Mouse (Mus musculus): Measurements from ENCODE around the gene Chml. TPM values are rescaled to one million over a fixed set of nuclear protein-coding genes. Genes with fewer than 3 reads are reported as not detected.
A peak's percentile ranks its signal among the peaks of the same experiment; 100 is the strongest.

The Chml gene
- 7.8 and 8.9 TPM in 2 replicates for polyA plus RNA-seq (2016; fragmentation: Nextera tagmentation; extraction: Ambion mirVana)

- peak within 1 kb of the TSS; percentile 79 for H3K4me3 ChIP-seq
- ATAC-seq (ENCODE audit: low FRiP score, low read depth): peak; percentile 96
- under 1% methylated on average over 71 of the region's 73 CpGs for WGBS
- H3K4me1 ChIP-seq: peaks cover 30% of the 10 kb centered on the region
- H3K27ac ChIP-seq (replicated peaks): peak within 1 kb of the TSS; percentile 89
- peaks cover 8% of the 10 kb centered on the region for H3K36me3 ChIP-seq
- no peaks in the 10 kb centered on the region for H3K9me3 ChIP-seq
- peak within 1 kb of the TSS; percentile 68 for H3K4me2 ChIP-seq (replicated peaks)
- no peaks in the 10 kb centered on the region for H3K27me3 ChIP-seq
- H3K9ac ChIP-seq (replicated peaks): peak within 1 kb of the TSS; percentile 76
These were observed at the start of gene Chml, which contains the start of gene Opn3 for GRCm38 (mm10) chr1:175692246-175692996. TSS of gene Chml (minus strand) at chr1:175692901. TSS of gene Opn3 (minus strand) at chr1:175692776.

GRCm38 (mm10) chr1:175725771-175726170, 33.1 kb upstream of the Chml start:
- 45% methylated on average over 7 of the region's 7 CpGs for WGBS
- H3K27ac ChIP-seq (replicated peaks): no peak overlapping the region

GRCm38 (mm10) chr1:175716832-175717231, 24.1 kb upstream of the Chml start:
- no peak for ATAC-seq (ENCODE audit: low FRiP score, low read depth)
- WGBS: 89% methylated on average over 9 of the region's 9 CpGs

More at GRCm38 (mm10) chr1:175725771-175726170, 33.1 kb upstream of the Chml start:
- no peak overlapping the region for H3K9ac ChIP-seq (replicated peaks)
- no peaks in the 10 kb centered on the region for H3K4me1 ChIP-seq
- no peak for ATAC-seq (ENCODE audit: low FRiP score, low read depth)
- H3K9me3 ChIP-seq: no peaks in the 10 kb centered on the region
- no peak overlapping the region for H3K4me3 ChIP-seq
- H3K27me3 ChIP-seq: no peaks in the 10 kb centered on the region
- H3K4me2 ChIP-seq (replicated peaks): no peak overlapping the region
- H3K36me3 ChIP-seq: no peaks in the 10 kb centered on the region

GRCm38 (mm10) chr1:175712338-175712909, 19.7 kb upstream of the Chml start:
- ATAC-seq (ENCODE audit: low FRiP score, low read depth): no peak
- H3K9me3 ChIP-seq: no peaks in the 10 kb centered on the region
- no peaks in the 10 kb centered on the region for H3K4me1 ChIP-seq
- H3K4me2 ChIP-seq (replicated peaks): no peak overlapping the region
- H3K27me3 ChIP-seq: no peaks in the 10 kb centered on the region
- no peak overlapping the region for H3K9ac ChIP-seq (replicated peaks)
- H3K27ac ChIP-seq (replicated peaks): no peak overlapping the region
- no peaks in the 10 kb centered on the region for H3K36me3 ChIP-seq
- H3K4me3 ChIP-seq: no peak overlapping the region
- 77% methylated on average over 11 of the region's 11 CpGs for WGBS

More at GRCm38 (mm10) chr1:175716832-175717231, 24.1 kb upstream of the Chml start:
- Histone ChIP-seq H3K27ac (replicated peaks) (no peak overlapping the region), H3K9me3 (no peaks in the 10 kb centered on the region), H3K36me3 (no peaks in the 10 kb centered on the region), H3K4me1 (no peaks in the 10 kb centered on the region), H3K9ac (replicated peaks) (no peak overlapping the region), H3K4me3 (no peak overlapping the region), H3K27me3 (no peaks in the 10 kb centered on the region), H3K4me2 (replicated peaks) (no peak overlapping the region)

GRCm38 (mm10) chr1:175708013-175708412, 15.3 kb upstream of the Chml start:
- H3K27ac ChIP-seq (replicated peaks): no peak overlapping the region
- H3K36me3 ChIP-seq: no peaks in the 10 kb centered on the region
- H3K4me1 ChIP-seq: no peaks in the 10 kb centered on the region
- H3K27me3 ChIP-seq: no peaks in the 10 kb centered on the region
- H3K9me3 ChIP-seq: no peaks in the 10 kb centered on the region
- no peak overlapping the region for H3K4me2 ChIP-seq (replicated peaks)
- H3K9ac ChIP-seq (replicated peaks): no peak overlapping the region
- no peak overlapping the region for H3K4me3 ChIP-seq
- no peak for ATAC-seq (ENCODE audit: low FRiP score, low read depth)

- 80% methylated on average over 5 of the region's 5 CpGs for WGBS
- no peaks in the 10 kb centered on the region for H3K4me1 ChIP-seq
- no peaks in the 10 kb centered on the region for H3K36me3 ChIP-seq
- no peak for ATAC-seq (ENCODE audit: low FRiP score, low read depth)
- H3K4me2 ChIP-seq (replicated peaks): no peak overlapping the region
- H3K9ac ChIP-seq (replicated peaks): no peak overlapping the region
- H3K9me3 ChIP-seq: no peaks in the 10 kb centered on the region
- no peak overlapping the region for H3K4me3 ChIP-seq
- H3K27me3 ChIP-seq: no peaks in the 10 kb centered on the region
- H3K27ac ChIP-seq (replicated peaks): no peak overlapping the region
These were observed 14.9 kb upstream of the Chml start for GRCm38 (mm10) chr1:175707599-175707998.

GRCm38 (mm10) chr1:175701145-175701544, 8.4 kb upstream of the Chml start:
- H3K27me3 ChIP-seq: no peaks in the 10 kb centered on the region
- WGBS: 83% methylated on average over 4 of the region's 4 CpGs
- no peaks in the 10 kb centered on the region for H3K9me3 ChIP-seq
- no peak overlapping the region for H3K27ac ChIP-seq (replicated peaks)
- no peak overlapping the region for H3K4me2 ChIP-seq (replicated peaks)
- H3K36me3 ChIP-seq: no peaks in the 10 kb centered on the region
- H3K9ac ChIP-seq (replicated peaks): no peak overlapping the region
- no peak overlapping the region for H3K4me3 ChIP-seq
- no peaks in the 10 kb centered on the region for H3K4me1 ChIP-seq
- ATAC-seq (ENCODE audit: low FRiP score, low read depth): no peak

GRCm38 (mm10) chr1:175699796-175700195, 7.1 kb upstream of the Chml start:
- H3K9ac ChIP-seq (replicated peaks): no peak overlapping the region
- no peak overlapping the region for H3K4me3 ChIP-seq
- H3K4me1 ChIP-seq: no peaks in the 10 kb centered on the region
- ATAC-seq (ENCODE audit: low FRiP score, low read depth): no peak
- WGBS: 50% methylated on average over 4 of the region's 4 CpGs
- no peak overlapping the region for H3K27ac ChIP-seq (replicated peaks)
- no peaks in the 10 kb centered on the region for H3K27me3 ChIP-seq
- no peaks in the 10 kb centered on the region for H3K36me3 ChIP-seq
- no peaks in the 10 kb centered on the region for H3K9me3 ChIP-seq
- no peak overlapping the region for H3K4me2 ChIP-seq (replicated peaks)

GRCm38 (mm10) chr1:175699375-175699774, 6.7 kb upstream of the Chml start:
- H3K4me1 ChIP-seq: no peaks in the 10 kb centered on the region
- no peak overlapping the region for H3K4me3 ChIP-seq
- no peaks in the 10 kb centered on the region for H3K27me3 ChIP-seq
- ATAC-seq (ENCODE audit: low FRiP score, low read depth): no peak
- no peak overlapping the region for H3K27ac ChIP-seq (replicated peaks)
- no peaks in the 10 kb centered on the region for H3K9me3 ChIP-seq
- H3K4me2 ChIP-seq (replicated peaks): no peak overlapping the region
- H3K36me3 ChIP-seq: no peaks in the 10 kb centered on the region
- 72% methylated on average over 3 of the region's 3 CpGs for WGBS
- no peak overlapping the region for H3K9ac ChIP-seq (replicated peaks)

GRCm38 (mm10) chr1:175698293-175698692, 5.6 kb upstream of the Chml start, which contains the start of gene Wdr64:
TSS of gene Wdr64 (plus strand) at chr1:175698593.
- Histone ChIP-seq H3K9me3 (no peaks in the 10 kb centered on the region), H3K27ac (replicated peaks) (no peak within 1 kb of the TSS), H3K4me2 (replicated peaks) (no peak within 1 kb of the TSS), H3K27me3 (no peaks in the 10 kb centered on the region), H3K9ac (replicated peaks) (no peak within 1 kb of the TSS), H3K4me1 (0 out of 2 replicates have a peak, but pooled peaks cover 5% of the 10 kb centered on the region), H3K36me3 (no peaks in the 10 kb centered on the region), H3K4me3 (no peak within 1 kb of the TSS)
- ATAC-seq (ENCODE audit: low FRiP score, low read depth): no peak
- WGBS: 86% methylated on average over 1 of the region's 1 CpGs

- Histone ChIP-seq H3K9ac (replicated peaks) (0 out of 2 replicates have a peak overlapping the region, but pooled peaks have one; percentile 11), H3K27ac (replicated peaks) (no peak overlapping the region), H3K36me3 (no peaks in the 10 kb centered on the region), H3K27me3 (no peaks in the 10 kb centered on the region), H3K4me1 (peaks cover 30% of the 10 kb centered on the region), H3K4me2 (replicated peaks) (peak overlapping the region; percentile 68), H3K9me3 (no peaks in the 10 kb centered on the region), H3K4me3 (peak overlapping the region; percentile 79)
- 43% methylated on average over 12 of the region's 12 CpGs for WGBS
- ATAC-seq (ENCODE audit: low FRiP score, low read depth): peak; percentile 5; the same call in 1 of the 2 replicates
These were observed 794 bp upstream of the Chml start for GRCm38 (mm10) chr1:175693429-175693960.

- H3K4me2 ChIP-seq (replicated peaks): peak overlapping the region; percentile 68
- WGBS: under 1% methylated on average over 17 of the region's 17 CpGs
- H3K36me3 ChIP-seq: peaks cover 3% of the 10 kb centered on the region
- H3K27ac ChIP-seq (replicated peaks): no peak overlapping the region
- peaks cover 30% of the 10 kb centered on the region for H3K4me1 ChIP-seq
- peak overlapping the region; percentile 79 for H3K4me3 ChIP-seq
- H3K27me3 ChIP-seq: no peaks in the 10 kb centered on the region
- no peaks in the 10 kb centered on the region for H3K9me3 ChIP-seq
- 0 out of 2 replicates have a peak overlapping the region, but pooled peaks have one; percentile 11 for H3K9ac ChIP-seq (replicated peaks)
- peak; percentile 76 for ATAC-seq (ENCODE audit: low FRiP score, low read depth)
These were observed 278 bp upstream of the Chml start for GRCm38 (mm10) chr1:175692997-175693361.
